Mouse (Mus musculus) bone marrow macrophage, adult 2 months (primary cell): ENCODE results near the gene Actn1. TPM values are rescaled to one million over a fixed set of nuclear protein-coding genes. Genes with fewer than 3 reads are reported as not detected.
"Not testable (repeated sequence)": the region's sequence is repeated elsewhere in the genome, so short reads cannot be mapped to it uniquely, and the experiment has no call there.

ENCODE experiments used
- H3K27ac ChIP-seq: 2 replicates; pipeline ENCODE4 v1.5.1; 2012; ENCODE audit warnings: low read depth, low read length; ENCODE audit not compliant: insufficient read depth
- H3K4me1 ChIP-seq: 2 replicates; pipeline ENCODE4 v1.6.1; 2012; ENCODE audit warnings: low read length; ENCODE audit not compliant: control insufficient read depth, insufficient read depth
- H3K4me3 ChIP-seq: 2 replicates; pipeline ENCODE4 v1.5.1; 2012; ENCODE audit warnings: mild to moderate bottlenecking, low read length, moderate library complexity; ENCODE audit not compliant: insufficient read depth
- CTCF ChIP-seq: IDR thresholded peaks from 2 replicates; pipeline ENCODE4 v1.5.1; 2012; ENCODE audit warnings: low read depth, mild to moderate bottlenecking, low read length, moderate library complexity
- POLR2A ChIP-seq: IDR thresholded peaks from 2 replicates; pipeline ENCODE4 v1.6.1; 2012; ENCODE audit warnings: mild to moderate bottlenecking, low read depth, low read length, borderline replicate concordance
- polyA plus RNA-seq: library from polyadenylated mRNA; stranded (reverse); fragments of >200 nt; gene quantifications from 2 replicates; pipeline ENCODE4 v1.2.4, GENCODE M21; 2012; ENCODE audit not compliant: missing spikeins, insufficient read depth, insufficient read length

The Actn1 gene
- polyA plus RNA-seq, 1 experiment = 62.4 TPM

DNA sequence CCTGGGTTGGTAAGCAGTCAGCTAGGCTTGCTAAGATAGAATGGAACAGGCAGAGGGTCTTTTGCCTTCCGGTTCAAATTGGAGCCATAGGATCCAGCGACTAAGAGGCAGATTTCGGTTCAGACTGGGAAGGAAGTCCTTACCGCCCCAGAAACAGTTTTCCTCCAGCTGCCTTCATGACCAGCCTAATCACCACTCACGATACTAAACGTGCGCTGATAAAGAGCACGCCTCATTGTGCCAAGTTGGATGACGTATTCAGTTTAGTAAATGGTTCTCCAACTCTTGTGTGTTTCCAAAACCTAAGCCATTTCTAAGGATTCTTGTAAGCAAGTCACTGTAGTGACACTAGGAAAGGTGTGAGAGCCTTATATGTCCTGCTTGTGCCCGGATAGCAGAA is 18.7 kb upstream of the Actn1 start:
- Histone ChIP-seq H3K4me3 (no peak overlapping the region), H3K27ac (no peak overlapping the region)
- TF ChIP-seq POLR2A (no peak), CTCF (no peak)

GRCm38 (mm10) chr12:80277428-80277827 is 17.3 kb upstream of the Actn1 start:
- Histone ChIP-seq H3K27ac (no peak overlapping the region), H3K4me1 (peaks cover 2% of the 10 kb centered on the region; the same call in 1 of the 2 replicates), H3K4me3 (no peak overlapping the region)
- no peak for TF ChIP-seq POLR2A
- TF ChIP-seq CTCF = no peak

More for the DNA sequence above, 18.7 kb upstream of the Actn1 start:
- peaks cover 2% of the 10 kb centered on the region; the same call in 1 of the 2 replicates for H3K4me1 ChIP-seq

GRCm38 (mm10) chr12:80275187-80275820 is 15.1 kb upstream of the Actn1 start:
- peaks cover 2% of the 10 kb centered on the region; the same call in 1 of the 2 replicates for H3K4me1 ChIP-seq
- H3K4me3 ChIP-seq = no peak overlapping the region
- no peak overlapping the region for H3K27ac ChIP-seq
- no peak for TF ChIP-seq POLR2A
- no peak for TF ChIP-seq CTCF

DNA sequence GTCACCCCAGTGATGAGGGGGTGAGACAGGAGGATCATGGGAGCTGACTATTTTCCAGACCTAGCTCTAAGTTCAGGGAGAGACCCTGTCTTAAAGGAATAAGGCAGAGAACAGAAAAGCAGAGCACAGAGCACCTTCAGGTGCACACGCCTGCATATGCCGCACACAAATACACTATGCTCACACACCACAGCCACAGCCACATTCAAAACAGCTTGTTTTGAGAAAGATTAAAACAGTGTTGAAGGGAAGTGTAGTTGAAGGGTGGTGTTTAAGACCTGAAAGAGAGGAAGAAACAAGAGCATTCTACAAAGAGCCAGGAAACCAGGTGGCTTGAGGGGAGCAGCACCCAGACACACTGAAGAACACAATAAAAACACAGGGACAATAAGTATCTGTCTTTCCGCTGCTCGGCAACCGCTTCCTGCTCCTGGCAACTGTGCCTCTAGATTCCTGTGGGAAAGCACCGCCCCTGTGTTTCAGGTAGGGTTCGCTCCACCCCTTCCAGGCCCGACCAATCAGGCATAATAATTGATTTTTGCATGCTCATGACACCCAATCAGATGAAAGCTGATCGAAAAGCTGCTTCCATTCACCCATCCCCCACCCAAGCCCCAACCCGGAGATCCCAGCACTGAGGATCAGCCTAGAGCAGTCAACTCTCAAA is 13.0 kb upstream of the Actn1 start:
- no peaks in the 10 kb centered on the region for H3K4me1 ChIP-seq
- no peak overlapping the region for H3K4me3 ChIP-seq
- H3K27ac ChIP-seq = no peak overlapping the region
- no peak for TF ChIP-seq CTCF
- no peak for TF ChIP-seq POLR2A

DNA sequence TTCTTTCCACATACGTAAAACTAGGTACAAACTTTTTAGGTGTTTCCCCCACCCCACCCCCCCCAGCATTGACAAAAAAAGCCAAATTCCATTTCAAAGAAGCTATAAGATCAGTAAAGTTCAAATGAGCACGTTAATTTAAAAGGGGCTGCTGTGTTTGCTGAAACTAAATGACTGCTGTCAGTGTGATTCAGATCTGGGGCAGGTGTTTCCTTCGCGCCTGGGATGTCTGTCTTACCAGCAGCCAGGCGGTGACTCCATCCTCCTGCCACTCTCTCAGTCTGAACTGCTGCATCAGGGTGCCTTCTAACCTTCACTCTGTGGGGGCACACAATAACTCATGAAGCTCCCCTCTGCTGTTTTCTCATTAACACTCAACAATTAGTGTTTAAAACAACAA is 11.6 kb upstream of the Actn1 start:
- TF ChIP-seq POLR2A (no peak), CTCF (no peak)
- Histone ChIP-seq H3K4me3 (no peak overlapping the region), H3K27ac (no peak overlapping the region), H3K4me1 (no peaks in the 10 kb centered on the region)

GRCm38 (mm10) chr12:80270924-80271323 is 10.8 kb upstream of the Actn1 start:
- Histone ChIP-seq H3K4me3 (no peak overlapping the region), H3K27ac (no peak overlapping the region), H3K4me1 (no peaks in the 10 kb centered on the region)
- no peak for TF ChIP-seq CTCF
- no peak for TF ChIP-seq POLR2A

DNA sequence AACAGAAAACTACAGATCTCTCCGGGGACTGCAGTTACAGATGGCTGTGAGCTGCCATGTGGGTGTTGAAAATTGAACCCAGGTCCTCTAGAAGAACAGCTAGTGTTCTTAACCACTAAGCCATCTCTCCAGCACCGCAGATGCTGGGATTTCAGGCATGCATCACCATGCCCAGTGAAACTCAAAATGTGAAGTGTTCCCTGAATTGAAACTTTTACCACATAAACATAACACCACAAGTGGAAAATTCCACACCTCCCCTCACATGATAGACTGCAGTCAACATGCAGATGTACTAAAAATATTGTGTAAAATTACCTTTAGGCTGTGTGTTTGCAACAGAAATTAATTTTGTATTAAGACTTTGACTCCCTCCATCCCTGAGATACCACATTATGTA is 9.1 kb upstream of the Actn1 start:
- Histone ChIP-seq H3K27ac (no peak overlapping the region), H3K4me1 (no peaks in the 10 kb centered on the region; the same call in 1 of the 2 replicates), H3K4me3 (no peak overlapping the region)
- no peak for TF ChIP-seq POLR2A
- no peak for TF ChIP-seq CTCF

GRCm38 (mm10) chr12:80267962-80268361 is 7.8 kb upstream of the Actn1 start:
- no peak for TF ChIP-seq POLR2A
- TF ChIP-seq CTCF = no peak
- no peaks in the 10 kb centered on the region; the same call in 1 of the 2 replicates for H3K4me1 ChIP-seq
- no peak overlapping the region for H3K4me3 ChIP-seq
- no peak overlapping the region for H3K27ac ChIP-seq

DNA sequence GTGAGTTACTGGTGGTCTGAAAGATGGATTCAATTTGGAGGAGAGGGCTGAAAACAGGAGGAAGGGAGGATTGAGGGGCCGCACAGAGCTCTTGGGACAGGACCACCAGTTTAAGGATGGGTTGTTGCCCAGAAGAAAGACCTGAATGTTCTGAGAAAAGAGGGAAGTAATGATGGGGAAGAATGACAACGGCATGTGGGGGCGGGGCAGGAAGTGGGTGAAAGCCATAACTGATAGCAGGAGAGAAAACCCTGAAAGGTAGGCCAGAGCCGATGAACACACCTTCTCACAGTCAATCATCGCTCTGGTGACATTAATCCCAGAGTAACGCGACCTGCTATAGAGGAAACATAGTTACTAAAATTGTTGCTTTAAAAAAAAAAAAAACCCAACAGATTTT is 4.2 kb upstream of the Actn1 start:
- not testable (repeated sequence) for H3K27ac ChIP-seq, H3K4me1 ChIP-seq, H3K4me3 ChIP-seq

DNA sequence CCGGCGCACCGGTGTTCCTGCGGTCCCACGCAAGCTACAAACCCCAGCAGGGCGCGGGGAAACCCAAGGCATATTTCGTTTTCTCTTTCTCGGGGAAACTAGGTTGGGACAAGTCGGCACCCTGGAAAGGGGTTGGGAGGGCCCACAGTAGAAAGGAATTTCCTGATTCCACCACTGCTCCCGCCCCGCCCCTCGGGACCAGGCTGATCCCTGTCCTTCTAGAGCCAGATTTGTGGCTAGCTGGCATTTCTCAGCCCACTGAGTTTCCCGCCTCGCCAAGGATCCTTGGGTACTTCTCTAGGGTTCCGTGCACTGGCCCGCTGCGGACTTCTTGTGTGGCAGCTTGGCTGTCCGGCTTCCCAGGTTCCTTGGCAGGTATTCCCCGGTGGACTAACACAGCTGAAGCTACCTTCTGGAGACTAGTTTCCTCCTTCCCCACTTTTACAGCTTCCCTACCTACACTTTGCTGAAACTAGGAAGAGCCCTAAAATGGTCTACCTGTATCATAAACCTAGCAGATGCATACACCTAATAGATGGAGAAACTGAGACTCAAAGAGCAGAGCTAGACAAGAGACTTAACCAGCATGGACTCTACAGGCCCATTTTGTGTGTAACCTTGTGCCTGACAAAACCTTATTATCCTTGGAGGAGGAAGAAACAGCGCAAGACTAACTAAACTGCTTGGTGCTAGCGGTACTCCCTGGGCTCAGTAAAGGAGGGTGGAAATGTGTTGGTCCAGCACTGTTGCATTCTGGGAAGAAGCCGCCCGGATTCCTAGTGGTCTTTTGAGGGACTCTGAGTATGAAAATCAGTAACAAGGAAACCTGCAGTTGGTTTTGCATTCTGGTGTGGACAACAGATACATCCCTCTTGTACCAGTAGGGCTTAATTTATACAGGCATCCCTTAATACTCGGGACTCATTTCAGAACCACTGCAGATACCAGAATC is 849 bp upstream of the Actn1 start:
- peak overlapping the region; percentile 83 for H3K4me3 ChIP-seq
- TF ChIP-seq CTCF = no peak; the same call in 1 of the 2 replicates
- no peak for TF ChIP-seq POLR2A
- peaks cover 17% of the 10 kb centered on the region for H3K4me1 ChIP-seq
- H3K27ac ChIP-seq = peak overlapping the region; percentile 79
